ENCODE assay signal across 12 mouse cellular contexts in genomic region chr13:95189111-95189510, GRCm38 (mm10).
"Had no signal": no experiment of that assay in that cellular context is flagged by ENCODE, and none has a peak within 500 bp of the region (broad histone marks: within the 10 kb centered on the region; RNA-seq: fewer than 3 reads in every experiment).

No protein-coding gene starts in this region.

- H3K36me3 ChIP-seq: liver, embryonic 13.5 days had no signal

- ATAC-seq: lung, postnatal 0 days had no signal

- H3K4me2 ChIP-seq: liver, embryonic 13.5 days; lung, embryonic 14.5 days had no signal

- H3K9me3 ChIP-seq: liver, embryonic 13.5 days had no signal

- H3K9ac ChIP-seq: liver, embryonic 13.5 days; lung, embryonic 14.5 days had no signal

- H3K4me1 ChIP-seq: liver, embryonic 13.5 days had no signal

- H3K27me3 ChIP-seq: liver, embryonic 13.5 days had no signal

- DNase-seq: kidney, adult 18-20 months; kidney, adult 9 months; kidney, postnatal 14 days; kidney, postnatal 4 days; liver, embryonic 13.5 days; lung, embryonic 14.5 days; midbrain, embryonic 14.5 days; thymus, adult 18-20 months; thymus, postnatal 14 days; thymus, postnatal 4 days had no signal

- H3K4me3 ChIP-seq: liver, embryonic 13.5 days had no signal

- H3K27ac ChIP-seq: liver, embryonic 13.5 days; macrophage had no signal
